Mouse (Mus musculus): ENCODE measurements at regions not wholly inside any gene's neighbourhood (a gene's known extent, or its start where the extent isn't known, plus 50 kb on each side); places are given as distances from the start of the nearest gene placed in this dataset.

DNA sequence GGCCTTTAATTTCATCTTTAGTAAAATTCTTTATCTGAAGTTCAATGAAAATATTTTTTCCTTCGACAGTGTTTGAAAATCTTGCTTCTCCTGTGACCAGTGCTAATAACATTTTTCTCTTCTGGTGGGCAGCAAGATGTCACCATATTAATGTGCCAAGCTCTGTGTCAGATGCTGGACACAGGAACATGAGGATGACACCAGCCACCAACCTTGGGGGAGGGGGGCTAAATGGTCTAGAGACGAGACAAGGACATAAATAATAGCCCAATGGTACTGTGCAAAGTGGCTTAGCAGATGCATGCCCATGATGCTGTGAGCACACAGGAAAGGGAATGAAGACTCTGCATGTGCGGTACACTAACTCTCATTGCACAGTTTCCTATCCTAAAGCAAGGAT is 373.8 kb downstream of the Nuf2 start:
- no peak for TF ChIP-seq CTCF (IDR thresholded peaks at IDR 0.05)
- TF ChIP-seq EP300 (IDR thresholded peaks at IDR 0.05): no peak
